Mouse (Mus musculus): ENCODE measurements around the gene Rcsd1.

Rcsd1 gene

DNA sequence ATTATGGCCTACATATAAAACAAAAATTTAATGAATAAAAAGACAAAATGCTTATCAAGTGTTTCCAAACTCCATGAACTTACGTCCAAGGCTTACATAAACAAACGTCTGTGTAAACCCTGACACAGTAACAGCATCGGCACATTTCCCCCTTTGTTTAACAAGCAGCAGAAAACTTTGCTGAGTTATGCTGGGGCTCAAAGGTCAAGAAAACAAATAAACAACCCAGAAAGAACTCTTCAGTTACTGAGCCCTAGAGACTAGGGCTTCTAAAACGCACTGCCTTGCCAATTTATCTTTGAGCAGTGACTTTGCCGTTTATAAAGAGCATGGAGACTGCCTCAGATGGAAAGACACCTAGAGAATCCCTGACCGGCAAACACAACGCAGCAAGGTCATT, 92.9 kb downstream of the Rcsd1 start:
- no peak for DNase-seq

DNA sequence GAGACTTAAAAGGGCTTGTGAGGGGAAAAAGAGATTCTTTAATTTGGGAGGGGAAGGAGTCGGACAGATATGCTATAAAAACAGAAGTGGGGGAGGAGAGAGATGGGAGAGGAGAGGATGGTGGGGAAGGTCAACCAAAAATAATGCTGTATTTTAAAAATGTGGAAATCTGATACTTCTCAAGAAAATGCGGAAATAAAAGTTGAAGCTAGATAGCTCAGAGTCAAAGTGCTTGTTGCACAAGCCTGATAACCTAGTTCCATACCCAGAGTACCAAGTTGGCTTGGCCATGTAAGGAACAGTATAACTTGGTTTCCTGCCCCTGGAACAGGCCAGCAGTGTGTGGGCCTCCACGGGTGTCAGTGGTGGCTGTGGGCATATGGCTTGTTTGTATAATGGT, 94.8 kb downstream of the Rcsd1 start:
- no peak for DNase-seq

DNA sequence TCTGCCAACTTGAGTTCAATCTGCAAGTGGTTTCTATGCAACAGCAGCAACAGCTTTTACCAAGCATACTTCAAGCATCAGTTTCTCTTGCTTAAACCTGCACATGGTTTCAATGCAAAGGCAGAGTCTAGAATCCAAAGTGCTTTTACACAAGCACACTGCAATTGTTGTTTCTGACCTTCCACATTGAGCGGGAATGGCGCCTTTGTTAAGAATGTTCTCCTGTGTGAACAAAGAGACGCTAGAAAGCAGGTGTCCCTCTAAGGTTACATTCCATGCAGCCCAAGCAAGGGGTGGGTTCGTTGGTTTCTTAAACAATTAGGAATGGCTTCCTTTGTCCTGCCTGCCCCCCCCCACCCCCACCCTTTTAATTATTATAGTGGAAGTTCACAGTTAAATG, 95.6 kb downstream of the Rcsd1 start:
- DNase-seq = no peak

DNA sequence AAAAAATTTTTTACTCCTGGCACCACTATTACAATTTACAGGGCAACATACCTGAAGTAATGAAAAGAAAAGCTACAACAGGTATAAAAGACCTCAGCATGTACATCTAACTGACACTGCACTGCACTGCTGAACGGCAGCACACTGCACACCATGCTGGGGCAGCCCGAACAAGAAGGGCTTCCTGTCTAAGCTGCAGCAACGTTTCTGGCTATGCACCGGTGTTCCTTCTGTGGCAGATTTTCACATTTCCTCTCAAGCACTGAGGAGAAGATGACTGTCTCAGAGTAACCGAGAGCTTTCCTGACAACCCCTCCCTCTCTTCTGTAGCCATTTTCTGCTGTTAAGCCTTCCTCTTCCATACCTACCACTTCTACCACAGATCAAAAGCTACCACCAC, 96.8 kb downstream of the Rcsd1 start:
- DNase-seq = peak in 1 of 2 experiments; percentile 18

DNA sequence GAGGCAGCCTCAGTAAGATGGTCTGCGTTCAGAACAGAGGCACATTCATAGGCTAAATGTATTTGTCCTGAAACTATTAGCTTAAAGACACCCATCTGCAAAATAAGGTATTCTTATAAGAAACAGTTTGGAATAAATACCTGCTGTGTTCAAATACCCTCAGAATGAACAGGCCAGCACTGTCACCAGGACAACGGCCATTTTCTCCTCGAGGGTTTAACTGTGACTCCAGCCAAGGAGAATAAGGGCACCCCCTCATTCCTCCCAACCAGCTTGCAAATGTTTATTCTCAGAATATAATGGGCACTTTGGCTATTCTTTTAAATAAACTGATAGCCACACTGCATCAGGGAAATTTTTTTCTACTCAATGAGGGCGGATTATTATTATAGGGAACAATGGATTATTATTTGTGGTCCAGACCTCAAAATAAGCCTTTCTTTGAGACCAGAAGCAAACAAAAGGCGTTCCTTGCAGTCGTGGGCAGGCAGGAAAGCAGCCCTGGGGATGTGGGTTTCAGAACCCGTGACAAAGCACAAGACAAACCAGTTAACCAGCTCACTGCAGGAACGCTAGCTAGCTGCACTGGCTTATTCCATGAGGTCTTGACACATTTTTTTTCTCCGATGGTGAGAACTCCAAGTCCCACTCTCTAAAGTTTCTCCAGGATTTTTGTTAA, 99.1 kb downstream of the Rcsd1 start:
- no peak for DNase-seq

DNA sequence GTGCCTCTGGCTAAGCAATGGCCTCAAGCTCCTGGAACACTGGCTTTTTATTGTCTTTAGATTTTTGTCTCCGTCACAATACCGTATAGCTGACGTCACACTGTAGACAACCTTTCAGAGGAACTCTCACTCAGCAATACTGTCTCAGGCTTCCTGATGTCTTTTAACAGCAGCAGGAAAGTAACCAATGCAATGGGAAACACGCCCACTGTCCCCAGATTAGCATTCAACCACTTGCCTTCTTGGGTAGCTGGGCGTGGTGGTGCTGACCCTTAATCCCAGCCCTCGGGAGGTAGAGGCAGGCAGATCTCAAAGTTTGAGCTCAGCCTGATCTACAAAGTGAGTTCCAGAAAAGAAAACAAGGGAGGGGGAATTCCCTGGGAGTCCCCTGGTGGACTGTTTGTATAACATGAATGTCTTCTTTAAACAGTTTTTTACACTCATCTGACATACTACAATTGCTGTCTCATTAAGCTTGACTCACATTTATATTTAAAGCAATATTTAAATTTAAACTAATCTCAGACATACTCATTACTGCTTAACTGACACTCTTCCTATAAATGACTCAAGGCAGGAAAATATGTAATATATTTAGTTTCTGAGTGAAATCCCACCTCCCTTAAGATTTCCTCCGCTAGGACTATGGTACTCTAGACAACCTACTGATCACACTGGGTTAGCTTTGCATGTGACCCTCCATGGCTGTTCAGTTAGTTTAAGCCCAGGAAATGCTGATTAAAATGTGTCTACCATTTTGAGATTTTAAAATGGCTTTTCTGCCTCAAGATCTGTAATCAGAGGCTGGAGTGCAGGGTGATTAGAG, 99.8 kb downstream of the Rcsd1 start:
- DNase-seq = no peak

DNA sequence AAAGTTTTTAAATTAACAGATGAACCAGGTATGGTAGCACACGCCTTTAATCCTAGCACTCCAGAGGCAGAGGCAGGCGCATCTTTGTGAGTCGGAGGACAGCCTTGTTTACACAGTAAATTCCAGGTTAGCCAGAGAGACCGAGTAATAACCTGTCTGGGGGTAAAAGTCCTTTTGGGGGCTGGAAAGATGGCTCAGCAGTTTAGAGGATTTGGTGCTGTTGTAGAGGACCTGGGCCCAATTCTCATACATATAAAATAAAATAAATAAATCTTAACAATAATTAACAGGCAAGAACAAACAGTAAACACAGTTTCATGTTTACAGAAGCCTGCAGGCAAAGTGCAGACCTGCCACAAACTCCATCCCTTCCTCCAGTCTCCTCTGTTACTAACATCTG, 100.7 kb downstream of the Rcsd1 start:
- no peak for DNase-seq

DNA sequence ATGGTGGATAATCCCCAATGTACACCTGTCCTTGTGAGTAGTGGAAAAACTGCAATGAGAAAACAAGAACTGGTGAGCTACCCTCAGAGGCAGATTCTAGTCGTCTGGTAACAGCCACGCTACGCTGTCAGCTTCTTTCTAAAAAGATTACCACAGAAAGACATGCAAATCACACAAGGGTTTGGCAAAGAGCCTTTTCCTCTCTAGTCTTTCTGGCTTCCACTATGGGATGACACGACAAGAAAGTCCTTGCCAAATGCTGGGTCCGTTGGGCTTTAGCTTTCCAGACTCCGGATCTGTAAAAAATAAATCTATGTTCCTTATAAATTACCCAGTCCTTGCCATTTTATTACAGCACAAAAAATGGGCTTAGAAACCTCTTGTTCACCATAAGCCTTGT, 103.8 kb downstream of the Rcsd1 start:
- no peak for DNase-seq

DNA sequence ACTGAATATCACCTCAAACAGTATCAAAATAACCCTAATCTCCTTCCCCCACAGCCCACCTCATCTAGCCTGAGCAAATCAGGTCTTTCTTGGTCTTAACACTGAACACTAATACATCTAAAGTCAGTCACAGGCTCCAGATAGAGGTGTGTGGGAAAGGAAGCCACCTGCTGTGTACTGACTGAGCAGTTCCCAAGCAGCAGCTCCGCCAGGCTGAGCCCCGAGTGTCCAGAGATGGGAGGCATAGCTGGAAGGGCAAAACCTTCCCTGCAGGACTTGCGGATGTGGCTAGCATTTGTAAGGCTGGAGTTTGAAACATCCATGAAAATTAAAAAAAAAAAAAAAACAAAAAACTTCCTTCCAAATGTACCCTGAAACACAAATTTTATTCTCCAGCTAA, 104.4 kb downstream of the Rcsd1 start:
- DNase-seq = no peak

DNA sequence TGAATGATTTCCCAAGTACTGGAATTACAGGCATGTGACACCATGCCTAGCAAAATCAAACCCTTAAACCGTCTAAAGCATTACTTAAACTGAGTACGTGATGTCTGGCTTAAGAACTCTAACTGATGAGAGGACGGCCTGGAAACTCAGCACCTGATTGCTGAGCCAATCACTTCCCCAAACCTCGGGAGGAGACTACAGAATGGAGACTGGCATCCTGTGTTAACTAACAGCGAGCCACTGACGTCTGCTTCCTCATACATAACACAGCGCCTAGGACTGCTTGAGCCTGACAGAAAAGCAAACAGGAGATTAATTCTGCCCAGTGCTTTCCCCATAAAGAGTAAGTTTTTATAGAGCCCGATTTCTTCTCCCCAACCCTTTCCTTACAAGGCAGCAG, 105.4 kb downstream of the Rcsd1 start:
- DNase-seq = no peak

DNA sequence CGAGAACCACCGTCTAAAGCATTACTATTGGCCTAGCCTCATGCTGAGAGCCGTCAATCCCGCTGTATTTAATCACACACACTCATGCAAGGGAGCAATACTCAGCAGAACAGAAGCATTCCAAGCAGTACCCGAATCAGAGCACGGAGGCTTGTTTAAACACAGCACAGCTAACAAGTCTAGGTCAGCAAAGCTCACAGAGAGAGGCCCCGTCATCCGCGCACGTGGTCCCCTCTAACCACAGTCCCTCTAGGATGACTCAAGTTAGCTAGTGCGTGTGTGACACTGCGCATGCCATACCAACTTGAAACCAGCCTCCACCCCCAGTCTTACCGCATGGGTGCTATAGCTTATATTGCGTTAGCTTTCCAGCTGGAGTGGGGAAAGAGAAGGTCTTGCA, 106.3 kb downstream of the Rcsd1 start:
- DNase-seq = peak in 1 of 2 experiments; percentile 61

DNA sequence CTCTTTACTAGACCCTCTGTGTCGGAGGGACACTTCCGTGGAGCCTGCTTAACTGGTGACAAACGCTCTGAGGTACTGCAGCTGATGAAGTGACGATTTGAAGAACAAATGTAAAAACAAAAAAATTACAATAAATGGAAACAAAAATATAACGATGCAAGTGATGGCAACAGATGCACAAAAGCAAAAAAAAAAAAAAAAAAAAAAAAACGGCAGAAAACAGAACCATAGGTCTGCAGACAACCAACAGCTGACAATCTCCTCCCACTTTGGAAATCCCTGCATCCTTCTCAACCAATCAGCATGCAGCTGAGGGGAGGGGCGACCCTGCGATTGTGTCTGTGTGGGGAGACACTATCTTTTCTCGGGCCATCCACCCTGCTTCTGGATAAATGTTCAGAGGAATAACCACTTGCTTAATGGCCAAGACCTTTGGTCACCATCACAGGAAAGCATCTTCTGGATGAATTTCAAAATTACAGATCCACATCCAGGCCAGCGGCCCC, 107.7 kb downstream of the Rcsd1 start:
- DNase-seq = no peak

Measured in lung, postnatal 4 days (tissue).